Mouse (Mus musculus) erythroblast, embryonic 14.5 days (primary cell): ENCODE results near the gene Agmat.

ENCODE experiments used
- GATA1 ChIP-seq: IDR thresholded peaks from 2 replicates; pipeline ENCODE4 v1.6.1; 2012; ENCODE audit warnings: low read length, inconsistent platforms, mixed read lengths
- TAL1 ChIP-seq: IDR thresholded peaks from 3 replicates; pipeline ENCODE4 v1.6.1; 2012; ENCODE audit warnings: low read length, inconsistent platforms, mixed read lengths

DNA sequence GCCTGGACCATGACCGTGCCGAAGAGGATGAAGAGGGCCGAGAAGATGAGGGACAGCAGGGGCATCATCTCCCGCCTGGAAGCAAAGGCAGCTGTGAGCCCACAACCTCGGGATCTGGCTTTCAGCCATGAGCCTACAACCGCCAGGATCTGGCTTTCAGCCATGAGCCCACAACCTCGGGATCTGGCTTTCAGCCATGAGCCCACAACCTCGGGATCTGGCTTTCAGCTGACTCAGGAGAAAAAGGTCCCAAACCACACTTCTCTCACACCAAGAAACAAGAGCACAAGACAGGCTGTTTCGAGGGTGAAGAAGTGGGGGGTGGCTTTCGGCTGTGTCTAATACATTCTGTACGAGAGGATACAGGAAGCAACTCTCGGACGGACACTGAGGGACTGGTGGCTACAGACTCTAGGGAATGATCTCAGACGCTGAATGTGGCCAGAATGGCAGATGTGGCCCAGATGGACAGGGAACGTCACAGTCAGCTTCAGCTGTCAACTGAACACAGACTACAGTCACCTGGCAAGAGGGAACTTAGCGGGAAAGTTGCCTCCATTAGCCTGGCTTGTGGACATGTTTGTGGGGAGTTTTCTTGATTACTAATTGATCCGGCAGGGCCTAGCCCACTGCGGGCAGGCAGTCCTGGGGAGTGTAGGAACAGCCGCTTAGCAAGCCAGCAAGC is 20.3 kb downstream of the Agmat start:
- TF ChIP-seq GATA1 (no peak), TAL1 (no peak)
